Mouse (Mus musculus): ENCODE results near the gene Slc25a21.

DNA sequence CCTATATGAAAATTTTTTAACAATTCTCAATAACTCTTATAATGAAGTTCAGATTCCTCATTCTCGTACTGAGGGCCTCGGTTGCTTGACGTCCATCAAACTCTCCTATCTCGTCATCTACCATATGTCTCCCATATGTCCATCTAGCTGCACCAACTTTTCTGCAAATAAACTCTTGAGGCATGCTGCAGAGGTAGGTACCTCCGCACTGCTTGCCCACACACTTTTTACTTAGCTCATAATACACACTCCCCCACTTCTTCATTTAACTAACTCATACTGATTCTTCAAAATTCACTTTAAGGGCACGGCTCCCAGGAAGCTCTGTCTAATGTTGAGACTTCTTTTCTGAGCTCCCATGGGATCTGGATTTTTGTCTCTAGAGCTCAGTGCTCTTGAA lies 222.0 kb downstream of the Slc25a21 start:
- no peak for TF ChIP-seq CHD2 (IDR thresholded peaks at IDR 0.05; ENCODE audit: low read depth, low read length)
- no peak for TF ChIP-seq ZNF384 (IDR thresholded peaks at IDR 0.05; ENCODE audit: low read depth, low read length)
- TF ChIP-seq HCFC1 (IDR thresholded peaks at IDR 0.05; ENCODE audit: borderline replicate concordance, insufficient read depth, low read length) = no peak
- no peak for TF ChIP-seq ZC3H11A (IDR thresholded peaks at IDR 0.05; ENCODE audit: borderline replicate concordance, low read depth, low read length)
